Mouse (Mus musculus): ENCODE measurements around the gene Dnajb4.

The Dnajb4 gene

DNA sequence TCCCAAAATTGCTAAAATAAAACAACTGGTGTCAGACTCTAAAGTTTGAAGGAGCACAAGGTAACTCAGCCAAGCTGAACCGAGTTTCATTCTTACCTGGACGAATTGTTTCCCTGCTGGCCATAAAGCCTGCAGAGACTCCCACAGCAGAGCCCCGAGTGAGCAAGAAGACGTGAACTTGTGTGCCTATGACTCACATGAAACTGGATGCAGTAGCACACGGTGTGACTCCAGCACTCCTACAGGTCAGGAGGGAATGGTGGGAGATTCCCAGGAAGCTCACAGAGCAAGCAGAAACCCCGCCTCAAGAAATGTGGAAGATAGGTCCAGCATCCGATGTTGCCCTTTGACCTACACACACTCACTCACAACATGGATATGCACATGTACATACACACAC, 38.2 kb downstream of the Dnajb4 start:
- DNase-seq (ENCODE audit: low spot score in 2 of 2): no peak

DNA sequence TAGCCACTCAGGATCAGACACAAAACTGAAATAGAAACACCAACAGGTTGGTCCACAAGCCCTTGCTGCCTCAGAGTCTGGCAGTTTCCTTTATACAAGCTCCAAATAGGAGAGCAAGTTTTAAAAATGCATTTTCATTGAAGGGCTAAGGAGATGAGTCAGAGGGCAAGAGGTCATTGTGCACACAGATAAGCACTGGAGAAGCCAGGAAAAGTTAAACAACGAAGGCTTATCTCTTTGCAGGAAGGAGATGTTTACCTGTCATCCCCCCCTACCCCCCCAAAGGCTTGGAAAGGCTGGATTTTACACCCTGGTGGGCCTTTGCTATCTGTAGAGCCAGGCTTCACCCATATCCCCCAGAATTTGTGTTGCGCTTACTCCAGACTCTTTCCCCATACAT, 38.9 kb downstream of the Dnajb4 start:
- no peak for DNase-seq (ENCODE audit: low spot score in 2 of 2)

DNA sequence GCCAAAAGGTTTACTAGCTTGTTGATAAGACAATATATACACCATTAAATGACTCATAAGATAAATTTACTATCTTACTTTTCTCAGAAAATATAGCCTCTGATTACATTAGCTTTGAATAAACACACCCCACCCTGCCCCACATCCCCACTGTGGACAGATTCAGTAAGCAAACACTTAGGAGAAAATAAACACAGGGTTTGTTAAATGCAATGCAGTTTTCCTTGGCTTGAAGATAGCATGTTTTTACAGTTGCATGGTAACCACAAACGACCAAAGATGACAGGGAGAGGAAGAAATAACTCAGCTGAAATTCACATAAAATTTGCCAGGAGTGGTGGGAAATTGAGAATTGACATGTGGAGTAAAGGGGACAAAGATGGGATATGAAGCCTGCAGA, 39.7 kb downstream of the Dnajb4 start:
- DNase-seq (ENCODE audit: low spot score in 2 of 2): no peak

DNA sequence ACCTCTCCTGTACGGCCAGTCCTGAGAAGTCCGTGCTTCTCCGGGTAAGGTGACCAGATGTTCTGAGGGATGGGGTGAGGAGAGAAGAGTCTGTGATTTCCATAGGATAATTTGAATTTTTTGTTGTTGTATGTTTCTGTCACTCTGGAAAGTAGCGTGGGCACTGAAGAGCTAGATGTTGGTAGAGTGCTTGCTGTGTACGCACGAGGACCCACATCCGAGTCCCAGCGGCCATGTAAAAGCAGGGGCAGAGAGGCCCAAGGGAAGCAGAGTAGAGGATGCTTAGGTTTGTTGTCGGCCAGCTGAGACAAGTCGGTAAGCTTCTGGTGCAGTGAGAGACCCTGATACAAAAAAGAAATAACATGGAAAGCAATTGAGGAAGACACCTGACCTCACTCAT, 42.1 kb downstream of the Dnajb4 start:
- DNase-seq (ENCODE audit: low spot score in 2 of 2): no peak

DNA sequence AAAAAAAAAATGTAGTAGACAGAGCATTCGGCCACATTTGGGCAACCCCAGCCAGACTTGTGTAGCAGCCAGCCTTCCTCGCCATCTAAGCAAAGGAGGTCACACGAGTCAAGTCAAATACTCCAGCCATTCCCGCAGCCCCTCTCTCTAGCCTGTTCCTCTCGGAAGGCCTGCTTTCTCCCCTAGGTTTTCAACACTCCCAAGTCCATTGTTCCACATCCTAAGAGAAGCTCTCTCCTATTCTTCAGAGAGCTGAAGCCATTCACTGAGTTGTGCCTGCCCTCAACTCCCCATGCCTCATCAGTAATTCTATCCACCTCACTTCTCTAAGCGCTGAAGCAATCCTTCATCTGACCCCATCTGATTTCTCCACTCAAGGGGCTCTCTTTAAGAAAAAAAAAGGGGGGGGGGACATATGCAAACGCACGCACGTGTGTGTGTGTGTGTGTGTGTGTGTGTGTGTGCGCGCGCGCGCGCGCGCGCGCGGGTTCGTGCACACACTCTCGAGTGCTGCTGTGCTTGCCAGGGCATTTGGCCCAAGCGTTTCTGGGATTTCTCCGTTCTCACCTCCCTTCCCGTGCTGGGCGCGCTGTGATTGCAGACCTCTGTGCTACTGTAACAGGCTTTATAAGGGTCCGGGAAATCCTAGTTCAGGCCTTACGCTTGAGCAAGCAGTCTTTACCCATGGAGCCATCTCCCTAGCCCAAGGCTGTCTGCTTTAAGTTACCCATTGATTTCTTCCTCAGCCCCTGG, 43.2 kb downstream of the Dnajb4 start:
- no peak for DNase-seq (ENCODE audit: low spot score in 2 of 2)

DNA sequence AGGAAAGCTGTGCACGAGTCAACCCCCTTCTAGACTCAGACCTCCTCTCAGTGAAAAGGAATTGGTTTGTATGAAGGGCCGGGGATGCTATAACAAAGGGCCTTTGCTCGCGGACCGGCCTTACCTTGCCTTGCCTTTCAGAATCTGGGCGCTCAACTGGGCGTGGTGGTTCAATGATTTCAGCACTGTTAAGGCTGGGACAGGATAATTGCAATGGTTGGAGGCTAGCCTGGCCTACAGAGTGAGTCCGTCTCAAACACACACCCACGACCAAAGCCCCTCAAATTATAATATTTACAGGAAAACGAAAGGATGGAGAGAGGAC, 44.0 kb downstream of the Dnajb4 start, which contains the start of gene Gipc2:
TSS of gene Gipc2 (minus strand) at position 132 of the 325 bp plus-strand sequence.
- no peak for DNase-seq (ENCODE audit: low spot score in 2 of 2)

DNA sequence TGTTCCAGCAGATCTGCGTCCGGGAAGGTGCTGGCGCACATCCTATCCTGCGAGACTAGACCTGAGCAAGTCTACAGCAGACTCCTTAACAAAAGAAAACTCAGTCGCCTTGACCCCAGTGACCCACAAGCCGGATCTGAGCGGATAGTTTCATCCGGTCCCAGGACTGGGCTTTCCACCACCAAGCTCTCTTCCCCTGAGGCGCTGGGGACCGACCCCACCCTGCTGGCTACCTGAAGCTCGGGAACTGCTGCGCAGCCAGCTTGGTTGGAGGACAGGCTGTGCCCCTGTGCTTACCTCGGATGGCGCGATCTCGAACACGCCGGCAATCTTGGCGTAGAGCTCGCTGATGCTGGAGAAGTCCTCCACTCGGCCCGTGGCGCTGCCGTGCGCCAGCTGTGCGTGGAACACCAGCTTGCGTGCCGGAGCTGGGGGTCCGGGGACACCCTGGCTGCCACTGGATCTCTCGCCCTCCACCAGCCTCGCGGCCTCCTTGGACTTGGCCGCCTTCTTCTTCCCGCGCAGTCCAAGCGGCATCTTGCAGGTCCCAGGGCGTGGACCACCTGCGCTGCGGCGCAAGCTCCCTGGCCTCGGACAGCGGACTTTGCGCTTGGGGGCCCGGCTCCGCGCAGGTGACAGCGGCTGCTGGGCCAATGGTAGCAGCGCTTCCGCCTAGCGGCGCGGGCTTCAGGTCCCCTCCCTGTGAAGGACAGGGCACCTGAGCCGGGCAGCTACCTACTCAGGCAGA, 44.6 kb downstream of the Dnajb4 start:
- DNase-seq (ENCODE audit: low spot score in 2 of 2): peak in 1 of 2 experiments; percentile 31

DNA sequence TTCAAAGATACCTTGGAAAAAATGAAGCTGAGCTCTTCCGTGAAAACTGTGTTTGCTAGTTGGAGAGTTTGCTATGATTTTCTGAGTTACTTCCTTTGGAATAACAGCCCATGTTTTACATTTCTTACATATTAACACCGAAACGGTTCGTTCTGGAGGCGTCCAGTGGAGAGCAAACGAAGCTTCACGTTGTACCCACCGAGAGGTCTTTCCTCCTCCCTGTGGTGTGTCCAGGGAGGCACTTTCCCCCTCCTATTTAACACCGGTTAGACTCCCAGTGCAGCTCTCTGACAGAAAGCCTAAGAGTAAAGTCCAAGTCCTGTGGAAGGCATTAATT, 45.1 kb downstream of the Dnajb4 start:
- DNase-seq (ENCODE audit: low spot score in 2 of 2): no peak

DNA sequence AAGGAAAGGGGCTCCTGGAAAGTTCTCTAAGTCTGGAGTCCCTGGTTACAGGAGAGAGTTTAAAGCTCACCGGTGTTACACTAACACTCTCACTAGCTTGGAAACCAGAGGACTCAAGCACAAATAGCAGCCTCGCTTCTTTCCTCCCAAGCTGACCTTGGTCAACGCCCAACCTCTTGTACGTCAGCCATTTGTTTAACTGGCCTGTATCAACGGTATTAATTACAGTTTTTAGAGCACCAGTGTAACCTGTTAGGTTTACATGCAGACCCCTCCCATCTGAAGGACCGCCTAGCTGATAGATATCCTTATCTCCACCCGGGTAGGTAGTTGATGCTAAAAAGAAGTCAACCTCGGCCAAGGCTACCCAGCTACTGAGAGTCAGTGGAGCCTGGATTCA, 46.8 kb downstream of the Dnajb4 start:
- DNase-seq (ENCODE audit: low spot score in 2 of 2): no peak

DNA sequence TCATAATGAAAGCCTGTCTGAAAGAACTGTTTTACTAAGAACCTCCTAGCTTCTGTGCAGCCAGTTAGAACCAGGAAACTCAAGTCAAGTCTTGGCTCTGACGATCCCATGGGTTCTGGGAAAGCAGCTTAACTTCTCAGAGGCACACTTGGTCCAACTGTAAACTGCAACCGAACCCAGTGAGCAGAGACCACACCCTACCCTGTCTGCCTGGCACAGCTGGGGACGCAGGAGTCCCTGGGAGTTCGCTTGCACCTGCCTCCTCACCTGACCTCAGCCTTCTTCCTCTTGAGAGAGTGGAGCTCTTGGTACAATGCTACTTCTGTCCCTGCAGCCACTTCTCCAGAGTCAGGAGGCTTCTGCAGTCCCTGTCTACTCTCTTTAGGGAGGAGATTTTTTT, 49.5 kb downstream of the Dnajb4 start:
- no peak for DNase-seq (ENCODE audit: low spot score in 2 of 2)

DNA sequence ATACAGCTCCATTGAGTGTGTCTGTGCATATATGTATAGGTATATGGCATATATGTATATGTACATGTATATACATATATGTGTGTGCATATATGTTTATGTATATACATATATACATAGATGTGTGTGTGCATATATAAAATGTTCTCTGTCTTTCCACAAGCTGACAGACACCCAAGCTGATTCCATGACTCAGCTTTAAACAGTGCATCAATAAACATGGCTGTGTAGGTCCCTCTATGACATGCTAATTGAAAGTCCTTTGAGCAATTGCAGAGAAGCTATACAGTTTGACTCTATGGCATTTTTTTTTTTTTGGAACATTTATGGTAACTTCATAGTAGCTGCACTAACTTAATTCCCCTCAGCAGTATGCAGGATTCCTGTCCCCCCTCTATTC, 50.8 kb downstream of the Dnajb4 start:
- DNase-seq (ENCODE audit: low spot score in 2 of 2): no peak

DNA sequence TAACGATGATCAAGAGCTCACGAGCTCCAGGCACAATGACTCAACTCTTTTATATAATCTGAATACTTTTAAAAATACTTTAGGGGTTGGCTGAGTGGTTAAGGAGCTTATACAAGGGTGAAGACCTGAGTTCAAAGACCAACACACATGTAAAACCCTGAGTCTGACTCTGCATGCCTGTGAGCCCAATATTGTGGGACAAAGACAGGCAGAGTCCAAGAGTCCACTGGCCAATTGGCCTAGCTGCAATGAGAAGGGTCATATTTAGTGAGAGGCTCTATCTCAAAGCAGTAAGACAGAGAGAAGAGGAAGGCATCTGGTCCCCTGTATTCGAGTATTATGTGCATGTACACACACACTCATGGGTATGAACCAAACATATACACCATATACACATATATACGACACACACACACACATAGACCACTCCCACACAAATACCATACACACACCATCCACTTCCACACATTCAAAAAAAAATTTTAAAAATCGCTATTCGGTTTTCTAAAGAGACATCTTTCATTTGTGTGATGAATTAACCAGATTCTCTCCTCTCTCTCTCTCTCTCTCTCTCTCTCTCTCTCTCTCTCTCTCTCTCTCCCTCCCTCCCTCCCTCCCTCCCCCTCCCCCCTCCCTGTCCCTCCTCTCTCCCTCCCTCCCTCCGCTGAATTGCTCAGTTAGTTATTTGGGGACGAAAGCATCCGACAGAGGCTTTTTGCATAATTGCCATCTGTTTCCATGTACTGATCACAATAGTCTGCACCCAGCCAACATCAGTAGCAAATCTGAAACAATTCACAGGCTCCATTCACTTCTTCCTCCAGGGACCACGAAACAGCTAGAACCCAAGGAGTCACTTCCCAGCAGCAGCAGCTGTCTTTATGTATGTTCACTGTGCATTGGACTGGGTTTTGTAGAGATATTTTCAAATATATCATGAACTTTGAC, 51.5 kb downstream of the Dnajb4 start:
- no peak for DNase-seq (ENCODE audit: low spot score in 2 of 2)

DNA sequence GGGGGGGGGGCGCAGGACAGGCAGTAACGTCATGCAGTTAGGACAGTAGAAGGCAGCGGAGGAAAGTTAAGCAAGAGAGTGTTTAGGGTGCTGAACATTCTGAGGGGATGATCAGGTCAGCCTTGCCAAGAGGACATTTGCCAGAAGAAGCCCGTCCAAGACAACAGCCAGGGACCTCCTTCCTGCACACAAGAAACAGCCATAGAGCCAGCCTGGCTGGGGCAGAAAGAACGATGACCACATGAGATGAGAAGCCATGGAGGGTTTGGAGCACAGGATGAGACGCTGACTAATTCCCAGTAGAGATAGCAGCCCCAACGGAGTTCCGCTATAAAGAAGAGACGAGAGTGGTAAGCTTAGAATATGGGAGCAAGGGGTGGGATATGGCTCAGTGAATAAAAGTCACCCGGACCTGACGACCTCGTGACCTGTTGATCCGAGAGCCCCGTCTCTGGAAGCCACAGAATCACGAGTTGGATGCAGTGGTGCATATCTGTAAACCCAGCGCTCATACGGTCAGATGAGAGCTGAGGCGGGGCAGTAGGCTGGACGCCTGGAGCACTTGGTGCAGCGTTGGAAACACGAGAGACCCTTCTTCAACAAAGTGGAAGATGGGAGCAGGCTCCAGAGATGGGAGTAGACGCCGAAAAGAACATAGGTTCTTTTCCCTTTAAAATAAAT, 53.1 kb downstream of the Dnajb4 start:
- no peak for DNase-seq (ENCODE audit: low spot score in 2 of 2)

DNA sequence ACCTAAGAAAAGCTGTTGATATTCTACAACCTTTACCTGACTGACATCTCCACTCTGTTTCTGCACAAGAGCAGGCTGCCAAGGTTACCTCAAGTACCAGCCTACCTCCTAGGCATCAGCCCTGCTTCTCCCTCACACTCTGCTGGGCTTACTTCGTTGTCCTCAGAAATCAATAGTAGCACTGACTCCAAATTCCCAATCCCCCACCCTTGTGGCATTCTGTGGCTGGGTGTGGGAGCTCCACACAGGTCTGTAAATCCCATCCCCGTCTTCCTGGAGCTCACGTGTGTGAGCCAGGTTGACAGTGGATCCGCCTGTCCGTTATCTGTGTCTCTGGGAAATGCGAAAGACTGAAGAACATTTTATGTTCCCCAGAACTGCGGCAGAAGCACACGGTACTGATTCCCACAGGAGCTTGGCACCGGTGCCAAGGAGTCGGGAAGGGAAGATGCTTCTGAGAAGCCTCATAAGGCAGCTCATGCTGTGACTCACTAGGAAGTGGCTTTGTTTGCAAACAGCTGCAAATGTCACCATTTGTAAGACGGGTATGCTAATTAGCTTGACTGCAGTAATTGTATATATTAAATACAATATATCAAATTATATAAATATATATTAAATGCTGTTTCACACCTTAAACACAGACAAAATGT, 54.7 kb downstream of the Dnajb4 start:
- DNase-seq (ENCODE audit: low spot score in 2 of 2): peak in 1 of 2 experiments; percentile 25

DNA sequence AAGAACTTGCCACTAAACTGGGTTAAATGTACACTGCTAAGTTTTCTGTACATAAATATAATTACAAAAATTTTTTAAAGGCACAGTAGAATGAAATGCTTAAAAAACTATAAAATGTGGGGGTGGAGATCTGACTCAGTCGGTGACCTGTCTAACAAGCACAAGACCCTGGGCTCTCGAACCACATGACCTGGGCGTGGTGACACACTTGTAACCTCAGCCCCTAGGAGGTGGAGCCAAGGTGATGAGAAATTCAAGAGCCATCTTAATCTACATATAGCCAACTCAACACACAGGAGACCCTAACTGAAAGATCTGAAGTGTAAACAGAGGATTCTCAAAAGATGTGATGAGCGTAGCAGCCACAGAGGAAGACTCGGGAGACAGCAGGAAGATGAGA, 56.0 kb downstream of the Dnajb4 start:
- DNase-seq (ENCODE audit: low spot score in 2 of 2): no peak

DNA sequence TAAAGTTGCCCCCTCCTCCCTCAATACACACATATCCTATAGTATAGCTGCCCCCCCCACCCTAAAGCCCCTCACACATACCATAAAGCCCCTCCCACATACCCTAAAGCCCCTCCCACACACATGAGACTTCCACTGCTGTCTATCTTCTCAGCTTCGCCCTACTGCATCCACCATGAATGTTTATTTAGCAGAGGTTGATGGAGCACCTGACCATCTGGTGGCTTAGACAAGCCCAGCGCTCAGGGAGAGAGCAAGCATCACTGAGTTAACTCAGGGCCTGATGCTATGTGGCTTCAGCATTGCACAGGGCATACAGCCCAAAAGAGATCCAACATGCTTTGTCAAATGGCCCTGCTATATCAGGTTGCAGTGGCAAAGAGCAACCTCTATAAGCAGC, 57.0 kb downstream of the Dnajb4 start:
- DNase-seq (ENCODE audit: low spot score in 2 of 2): no peak

DNA sequence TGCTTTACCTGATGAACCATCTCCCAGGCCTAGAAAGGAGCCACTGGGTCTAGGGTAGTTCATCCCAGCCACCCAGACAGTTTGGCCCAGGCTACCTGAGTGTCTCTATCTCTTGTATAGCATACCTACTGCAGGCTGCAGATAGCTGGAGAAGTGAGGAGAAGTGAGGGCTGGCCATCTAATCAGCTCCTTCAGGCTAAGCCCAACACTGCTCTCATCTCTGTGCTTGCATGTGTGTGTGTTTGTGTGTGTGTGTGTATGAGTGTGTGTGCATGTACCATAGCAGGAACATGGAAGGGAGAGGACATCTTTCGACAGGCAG, 57.7 kb downstream of the Dnajb4 start:
- DNase-seq (ENCODE audit: low spot score in 2 of 2): no peak

DNA sequence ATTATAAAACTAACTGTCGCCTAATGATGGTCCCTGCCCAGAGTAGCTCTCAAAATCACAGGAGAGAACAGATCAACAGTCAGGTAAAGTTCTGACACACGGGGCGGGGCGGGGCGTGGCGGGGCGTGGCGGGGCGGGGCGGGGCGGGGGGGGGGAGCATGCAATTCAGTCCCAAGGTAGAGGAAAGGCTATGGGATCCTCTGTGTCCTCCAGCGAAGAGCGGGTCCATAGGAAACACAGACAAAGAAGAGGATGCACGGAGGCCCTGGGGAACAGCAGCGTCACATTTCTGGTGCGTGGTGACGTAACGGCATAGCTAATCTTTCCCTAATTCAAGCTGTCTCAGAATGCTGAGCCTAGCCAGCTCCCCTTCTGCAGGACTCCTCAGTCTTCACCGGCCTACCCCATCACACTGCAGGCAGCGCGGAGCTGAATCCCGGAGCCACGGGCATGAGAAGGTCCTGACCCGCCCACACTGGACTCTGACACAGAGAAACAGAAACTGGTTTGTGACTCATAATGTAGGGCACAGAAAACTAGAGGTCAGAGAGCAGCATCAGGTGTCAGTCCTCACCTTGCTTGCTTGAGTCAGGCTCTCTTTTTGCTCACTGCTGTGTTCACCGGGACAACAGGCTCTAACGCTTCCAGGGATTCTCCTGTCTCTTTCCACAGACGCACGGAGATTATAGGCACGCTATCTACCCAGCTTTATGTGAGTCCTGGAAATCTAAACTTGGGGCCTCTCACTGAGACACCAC, 58.2 kb downstream of the Dnajb4 start:
- no peak for DNase-seq (ENCODE audit: low spot score in 2 of 2)

DNA sequence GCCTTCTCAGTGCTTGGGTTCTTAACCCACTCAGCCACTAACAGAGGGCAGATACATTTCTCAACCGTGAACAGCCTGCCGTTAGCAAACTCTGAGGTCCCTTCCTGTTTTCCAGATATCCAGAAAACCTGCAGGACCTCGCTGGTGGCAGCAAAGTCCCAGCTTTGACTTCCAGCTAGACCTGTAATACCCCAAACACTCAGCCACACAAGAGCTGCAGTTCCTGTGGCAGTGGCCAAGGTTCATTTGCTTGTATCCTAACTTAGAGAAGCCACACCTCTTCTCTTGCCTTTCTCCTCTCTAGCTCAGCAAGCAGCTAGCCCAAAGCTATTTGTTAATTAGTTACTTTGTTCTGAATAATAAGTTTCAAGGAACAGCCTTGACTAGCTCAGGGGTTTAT, 60.2 kb downstream of the Dnajb4 start:
- DNase-seq (ENCODE audit: low spot score in 2 of 2): no peak

DNA sequence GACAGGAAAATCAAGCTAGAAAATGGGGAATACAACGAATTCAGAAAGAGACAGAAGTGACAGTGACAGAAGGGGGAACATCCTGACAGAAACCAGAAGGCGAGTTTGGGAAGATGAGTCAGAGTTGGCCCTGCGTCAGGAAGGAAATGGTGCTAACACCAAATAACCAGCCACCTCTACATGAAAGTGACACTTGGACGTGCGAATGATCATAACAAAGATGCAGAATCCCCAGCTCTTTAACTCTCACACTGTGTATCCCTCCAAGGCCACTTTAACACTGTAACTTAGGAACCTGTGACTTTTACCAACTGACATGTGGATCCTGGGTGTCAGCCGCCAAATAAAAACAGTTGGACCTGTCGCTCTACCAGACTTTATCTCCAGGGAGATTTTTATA, 60.7 kb downstream of the Dnajb4 start:
- DNase-seq (ENCODE audit: low spot score in 2 of 2): no peak
